Mouse (Mus musculus) stomach, postnatal 0 days (tissue): ENCODE measurements around the gene Arrdc1.

Source experiments
- CTCF ChIP-seq: IDR thresholded peaks from 2 replicates; pipeline ENCODE4 v1.5.1; 2016; ENCODE audit warnings: antibody characterized with exemption, low read depth, mild to moderate bottlenecking, moderate library complexity
- EP300 ChIP-seq: optimal IDR thresholded peaks from 2 replicates; pipeline ENCODE3; 2016; ENCODE audit warnings: antibody characterized with exemption

GRCm38 (mm10) chr2:24923561-24923960, 11.5 kb downstream of the Arrdc1 start:
- TF ChIP-seq CTCF (peak; percentile 74), EP300 (no peak)
